Mouse (Mus musculus) forebrain, embryonic 12.5 days (tissue): ENCODE data around the gene Znrf1. TPM values are rescaled to one million over a fixed set of nuclear protein-coding genes. Genes with fewer than 3 reads are reported as not detected.

Experiments
- ATAC-seq: fragments of 200-750 bp; cut with Nextera tagmentation; 2 replicates; pipeline ENCODE4 v1.8.0; 2017; ENCODE audit warnings: moderate TSS enrichment; ENCODE audit not compliant: low FRiP score
- H3K27ac ChIP-seq: fragments of 300-500 bp; sonication (generic); 2 replicates; pipeline ENCODE4 v1.5.1; 2016; ENCODE audit warnings: mild to moderate bottlenecking
- H3K27me3 ChIP-seq: fragments of 300-500 bp; sonication (generic); 2 replicates; pipeline ENCODE4 v1.6.1; 2016; ENCODE audit warnings: mild to moderate bottlenecking
- H3K36me3 ChIP-seq: fragments of 300-500 bp; sonication (generic); replicated peaks from 2 replicates; pipeline ENCODE4 v1.6.1; 2016; ENCODE audit warnings: mild to moderate bottlenecking
- H3K4me1 ChIP-seq: fragments of 300-500 bp; sonication (generic); 2 replicates; pipeline ENCODE4 v1.6.1; 2016
- H3K4me2 ChIP-seq: fragments of 300-500 bp; sonication (generic); 2 replicates; pipeline ENCODE4 v1.6.1; 2016; ENCODE audit warnings: mild to moderate bottlenecking, moderate library complexity
- H3K4me3 ChIP-seq: fragments of 300-500 bp; sonication (generic); replicated peaks from 2 replicates; pipeline ENCODE4 v1.5.1; 2016; ENCODE audit warnings: mild to moderate bottlenecking
- H3K9ac ChIP-seq: fragments of 300-500 bp; sonication (generic); 2 replicates; pipeline ENCODE4 v1.6.1; 2016; ENCODE audit warnings: mild to moderate bottlenecking
- H3K9me3 ChIP-seq: fragments of 300-500 bp; sonication (generic); 2 replicates; pipeline ENCODE4 v1.6.1; 2016
- WGBS: fragments of 180-500 bp; shearing (Covaris S2); methylation state at CpG from one replicate; pipeline ENCODE4 v1.1.7; 2016; 5-methylcytosine and 5-hydroxymethylcytosine counted together
- polyA plus RNA-seq: library from polyadenylated mRNA; unstranded; fragments of >200 nt; fragmentation: Nextera tagmentation; extraction: Ambion mirVana; gene quantifications from 2 replicates; pipeline ENCODE4 v1.2.1, GENCODE M21; 2016

The Znrf1 gene
- polyA plus RNA-seq, 1 experiment from 2014 or later, result 73.8 TPM

DNA sequence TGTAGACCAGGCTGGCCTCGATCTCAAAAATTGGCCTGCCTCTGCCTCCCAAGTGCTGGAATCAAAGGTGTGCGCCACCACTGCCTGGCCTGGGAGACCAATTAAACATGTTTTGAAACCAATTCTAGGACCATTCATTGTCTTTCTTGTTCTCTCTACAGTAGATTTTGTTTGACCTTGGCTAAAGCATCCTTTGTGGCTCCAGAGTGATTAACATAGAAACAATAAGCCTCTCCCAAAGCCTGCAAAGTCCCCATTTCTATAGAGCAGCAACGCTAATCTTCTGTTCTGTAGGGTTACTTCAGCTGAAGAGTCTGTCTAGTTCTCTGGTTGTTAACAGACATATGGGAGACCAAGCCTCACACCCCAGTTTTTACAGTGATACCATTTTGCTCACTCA is 114.8 kb downstream of the Znrf1 start:
- H3K4me2 ChIP-seq, result no peak overlapping the region
- ATAC-seq, result no peak
- H3K27ac ChIP-seq, result no peak overlapping the region
- no peaks in the 10 kb centered on the region for H3K27me3 ChIP-seq
- peaks cover 12% of the 10 kb centered on the region for H3K4me1 ChIP-seq
- peaks cover 3% of the 10 kb centered on the region; the same call in 1 of the 2 replicates for H3K36me3 ChIP-seq
- no peaks in the 10 kb centered on the region for H3K9me3 ChIP-seq
- H3K9ac ChIP-seq, result no peak overlapping the region
- no peak overlapping the region for H3K4me3 ChIP-seq
- 58% methylated on average over 3 of the region's 3 CpGs for WGBS

DNA sequence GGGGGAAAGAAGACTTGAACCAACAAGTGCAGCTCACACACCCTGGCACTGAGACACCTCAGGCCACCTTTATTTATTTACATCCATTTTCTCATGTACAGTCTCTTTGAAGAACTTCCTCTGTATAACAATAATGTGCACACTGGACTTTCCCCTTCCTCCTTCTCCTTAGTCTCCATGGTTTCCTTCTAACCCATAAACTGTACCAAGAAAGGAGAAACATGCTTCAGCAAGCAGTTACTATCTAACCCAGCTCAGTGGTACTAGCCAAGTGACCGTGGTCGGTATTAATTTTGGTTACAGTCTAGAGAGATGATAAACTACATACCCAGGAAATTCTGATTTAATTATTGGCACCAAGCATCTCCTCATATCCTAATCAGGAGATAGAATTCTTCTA is 117.6 kb downstream of the Znrf1 start:
- peaks cover 15% of the 10 kb centered on the region for H3K4me1 ChIP-seq
- H3K9ac ChIP-seq, result no peak overlapping the region
- no peak for ATAC-seq
- H3K27me3 ChIP-seq, result no peaks in the 10 kb centered on the region
- H3K36me3 ChIP-seq, result no peaks in the 10 kb centered on the region
- H3K4me3 ChIP-seq, result no peak overlapping the region
- no peak overlapping the region for H3K27ac ChIP-seq
- 99% methylated on average over 2 of the region's 2 CpGs for WGBS
- no peaks in the 10 kb centered on the region for H3K9me3 ChIP-seq
- no peak overlapping the region for H3K4me2 ChIP-seq

DNA sequence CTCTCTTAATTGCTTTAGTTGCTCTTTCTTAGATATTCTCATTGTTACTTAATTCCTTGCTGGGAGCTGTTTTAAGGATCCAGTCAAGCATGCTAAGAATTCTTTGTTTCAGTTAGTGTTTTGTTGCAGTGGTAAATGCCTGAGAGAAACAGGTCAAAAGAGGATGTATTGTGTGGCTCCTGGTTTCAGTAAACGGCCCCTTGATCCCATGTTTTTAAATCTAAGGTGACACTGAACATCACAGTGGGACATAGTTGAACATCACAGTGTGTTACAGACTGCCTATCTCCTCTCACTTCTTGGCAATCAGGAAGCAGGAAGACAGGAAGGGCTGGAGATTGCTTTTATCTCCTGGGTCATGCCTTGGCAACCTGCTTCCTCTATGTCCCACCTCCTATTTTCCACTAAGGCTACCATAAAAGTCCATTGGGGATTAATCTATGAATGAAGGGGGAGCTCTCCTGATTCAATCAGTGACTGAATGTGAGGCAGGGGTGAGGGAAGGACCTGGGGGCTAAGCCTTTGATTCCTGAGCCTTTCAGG is 121.5 kb downstream of the Znrf1 start:
- H3K9me3 ChIP-seq, result no peaks in the 10 kb centered on the region
- no peak overlapping the region for H3K27ac ChIP-seq
- H3K27me3 ChIP-seq, result no peaks in the 10 kb centered on the region
- 13% methylated on average over 1 of the region's 1 CpGs for WGBS
- peaks cover 17% of the 10 kb centered on the region; the same call in 1 of the 2 replicates for H3K36me3 ChIP-seq
- peaks cover 8% of the 10 kb centered on the region for H3K4me1 ChIP-seq
- ATAC-seq, result no peak
- H3K4me2 ChIP-seq, result no peak overlapping the region
- no peak overlapping the region for H3K4me3 ChIP-seq
- no peak overlapping the region for H3K9ac ChIP-seq

DNA sequence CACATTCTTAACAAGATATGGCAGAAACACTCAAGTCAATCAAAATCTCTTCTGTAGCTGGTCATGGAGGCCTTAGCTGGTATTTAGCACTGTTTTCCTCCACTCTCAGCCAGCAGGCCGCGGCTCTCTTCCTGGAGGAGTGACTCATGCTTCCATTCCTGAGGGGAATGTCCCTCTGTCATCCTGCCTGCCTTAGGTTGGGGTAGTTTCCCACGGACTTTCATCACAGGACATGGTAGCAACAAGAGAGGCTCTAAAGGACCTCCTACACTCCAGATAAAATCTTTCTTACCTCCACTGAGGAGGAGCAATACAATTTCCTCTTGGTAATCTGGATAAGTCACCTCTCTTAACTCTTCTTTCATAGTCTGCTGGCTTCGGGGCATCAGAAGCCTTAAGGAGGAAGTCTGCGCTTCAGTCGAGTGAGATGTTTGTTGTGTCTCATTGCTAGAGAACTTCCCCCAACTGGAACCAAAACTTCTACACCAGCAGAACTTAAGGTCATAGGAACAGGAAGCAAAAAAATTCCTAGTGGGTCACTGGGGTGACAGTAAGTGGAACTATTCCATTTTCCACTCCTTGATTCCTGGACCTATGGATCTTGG is 123.0 kb downstream of the Znrf1 start:
- Histone ChIP-seq H3K27me3 (no peaks in the 10 kb centered on the region), H3K9ac (no peak overlapping the region), H3K9me3 (no peaks in the 10 kb centered on the region), H3K27ac (no peak overlapping the region), H3K36me3 (peaks cover 17% of the 10 kb centered on the region; the same call in 1 of the 2 replicates), H3K4me2 (no peak overlapping the region), H3K4me1 (peaks cover 8% of the 10 kb centered on the region), H3K4me3 (no peak overlapping the region)
- no peak for ATAC-seq
- WGBS, result 92% methylated on average over 6 of the region's 6 CpGs

DNA sequence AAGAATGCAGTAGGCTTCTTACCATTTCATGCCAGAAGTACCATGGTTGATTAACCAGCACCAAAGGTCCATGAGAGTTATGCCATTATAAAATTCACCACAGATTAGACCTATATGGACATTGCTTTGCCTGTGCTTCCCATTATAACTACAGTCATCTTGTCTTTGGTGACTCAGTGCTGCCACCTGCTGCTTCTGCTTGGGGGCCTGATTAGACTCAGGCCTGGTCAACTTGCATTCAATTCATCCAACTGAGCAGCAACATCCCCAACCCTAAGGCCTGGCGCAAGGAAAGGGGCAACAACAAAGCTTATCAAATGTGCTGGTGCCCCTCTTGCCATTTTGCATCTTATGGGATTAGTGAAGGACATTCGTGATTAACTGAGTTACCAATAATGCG is 126.6 kb downstream of the Znrf1 start:
- WGBS, result 85% methylated on average over 3 of the region's 3 CpGs
- H3K4me3 ChIP-seq, result no peak overlapping the region
- peaks cover 2% of the 10 kb centered on the region for H3K4me1 ChIP-seq
- peaks cover 26% of the 10 kb centered on the region for H3K36me3 ChIP-seq
- no peak overlapping the region for H3K9ac ChIP-seq
- no peak overlapping the region for H3K4me2 ChIP-seq
- no peaks in the 10 kb centered on the region for H3K27me3 ChIP-seq
- no peaks in the 10 kb centered on the region for H3K9me3 ChIP-seq
- no peak for ATAC-seq
- H3K27ac ChIP-seq, result no peak overlapping the region

DNA sequence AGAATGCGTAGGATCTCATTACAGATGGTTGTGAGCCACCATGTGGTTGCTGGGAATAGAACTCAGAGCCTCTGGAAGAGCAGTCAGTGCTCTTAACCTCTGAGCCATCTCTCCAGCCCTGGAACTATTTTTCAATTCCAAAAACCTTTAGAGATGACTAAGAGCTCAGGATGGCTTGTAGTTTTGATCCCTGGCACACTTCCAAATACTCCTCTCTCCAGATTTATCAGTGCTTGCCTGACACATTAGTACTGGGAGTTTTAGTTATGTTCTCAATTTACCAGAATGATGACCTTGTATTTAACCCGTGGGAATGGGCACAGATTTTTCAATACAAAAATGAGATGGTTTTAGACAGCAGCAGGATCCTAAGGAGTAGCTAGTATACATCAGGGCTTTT is 130.9 kb downstream of the Znrf1 start:
- no peak overlapping the region for H3K9ac ChIP-seq
- no peak for ATAC-seq
- no peak overlapping the region for H3K4me2 ChIP-seq
- peaks cover 42% of the 10 kb centered on the region for H3K36me3 ChIP-seq
- no peaks in the 10 kb centered on the region for H3K9me3 ChIP-seq
- no peak overlapping the region for H3K4me3 ChIP-seq
- no peaks in the 10 kb centered on the region for H3K27me3 ChIP-seq
- WGBS, result 92% methylated on average over 2 of the region's 2 CpGs
- no peaks in the 10 kb centered on the region for H3K4me1 ChIP-seq
- H3K27ac ChIP-seq, result no peak overlapping the region

Other genes with a start within 250 kb of the Znrf1 start
- 76.5 and 78.3 TPM in 2 replicates for gene Rfwd3, start 235.9 kb upstream of the Znrf1 start, polyA plus RNA-seq
- 0.45 TPM in 1 of 2 replicates, not detected in the other for gene Mlkl, start 197.9 kb upstream of the Znrf1 start, polyA plus RNA-seq
- gene Fa2h, start 142.3 kb upstream of the Znrf1 start, polyA plus RNA-seq, result not detected in 2 replicates
- 5.7 and 5.9 TPM in 2 replicates for gene Wdr59, start 14.0 kb upstream of the Znrf1 start, polyA plus RNA-seq
- 0.24 and 0.50 TPM in 2 replicates for gene Ldhd, start 94.3 kb downstream of the Znrf1 start, polyA plus RNA-seq
- 22.8 and 28.4 TPM in 2 replicates for gene Zfp1, start 107.3 kb downstream of the Znrf1 start, polyA plus RNA-seq
- gene Ctrb1, start 154.9 kb downstream of the Znrf1 start, polyA plus RNA-seq, result not detected in 2 replicates
- gene Bcar1, start 207.7 kb downstream of the Znrf1 start, polyA plus RNA-seq, result 44.0 and 45.6 TPM in 2 replicates